Mouse (Mus musculus) limb, embryonic 10.5 days (tissue): ENCODE results near the gene Zkscan16. TPM values are rescaled to one million over a fixed set of nuclear protein-coding genes. Genes with fewer than 3 reads are reported as not detected.

Source experiments
- DNase-seq: peaks from one replicate; pipeline ENCODE4 v3.0.0-alpha.2; 2017; ENCODE audit warnings: low spot score
- H3K27ac ChIP-seq: fragments of 300-500 bp; sonication (generic); 2 replicates; pipeline ENCODE4 v1.5.1; 2016; ENCODE audit warnings: mild to moderate bottlenecking
- H3K27me3 ChIP-seq: fragments of 300-500 bp; sonication (generic); 2 replicates; pipeline ENCODE4 v1.6.1; 2016; ENCODE audit warnings: low read depth, mild to moderate bottlenecking; ENCODE audit not compliant: poor library complexity, severe bottlenecking
- H3K36me3 ChIP-seq: fragments of 300-500 bp; sonication (generic); 2 replicates; pipeline ENCODE4 v1.6.1; 2016; ENCODE audit warnings: mild to moderate bottlenecking, moderate library complexity
- H3K4me1 ChIP-seq: fragments of 300-500 bp; sonication (generic); 2 replicates; pipeline ENCODE4 v1.6.1; 2016
- H3K4me3 ChIP-seq: fragments of 300-500 bp; sonication (generic); 2 replicates; pipeline ENCODE4 v1.5.1; 2016; ENCODE audit warnings: mild to moderate bottlenecking, moderate library complexity
- H3K9me3 ChIP-seq: fragments of 300-500 bp; sonication (generic); replicated peaks from 2 replicates; pipeline ENCODE4 v1.6.1; 2016; ENCODE audit warnings: mild to moderate bottlenecking
- WGBS: fragments of 180-500 bp; shearing (Covaris S2); methylation state at CpG from one replicate; pipeline ENCODE4 v1.1.7; 2016; 5-methylcytosine and 5-hydroxymethylcytosine counted together
- polyA plus RNA-seq: library from polyadenylated mRNA; unstranded; fragments of >200 nt; fragmentation: Nextera tagmentation; extraction: Ambion mirVana; gene quantifications from 2 replicates; pipeline ENCODE4 v1.2.1, GENCODE M21; 2016

Gene Zkscan16
- polyA plus RNA-seq, 1 experiment from 2014 or later, result 1.1 TPM

- H3K27ac ChIP-seq, result no peak overlapping the region
- no peaks in the 10 kb centered on the region for H3K9me3 ChIP-seq
- no peak overlapping the region for H3K4me3 ChIP-seq
- WGBS, result 79% methylated on average over 8 of the region's 8 CpGs
- no peaks in the 10 kb centered on the region for H3K27me3 ChIP-seq
- DNase-seq, result no peak
- H3K4me1 ChIP-seq, result peaks cover 14% of the 10 kb centered on the region
- no peaks in the 10 kb centered on the region for H3K36me3 ChIP-seq
Observed at GRCm38 (mm10) chr4:58915081-58915826, 28.2 kb upstream of the Zkscan16 start.

DNA sequence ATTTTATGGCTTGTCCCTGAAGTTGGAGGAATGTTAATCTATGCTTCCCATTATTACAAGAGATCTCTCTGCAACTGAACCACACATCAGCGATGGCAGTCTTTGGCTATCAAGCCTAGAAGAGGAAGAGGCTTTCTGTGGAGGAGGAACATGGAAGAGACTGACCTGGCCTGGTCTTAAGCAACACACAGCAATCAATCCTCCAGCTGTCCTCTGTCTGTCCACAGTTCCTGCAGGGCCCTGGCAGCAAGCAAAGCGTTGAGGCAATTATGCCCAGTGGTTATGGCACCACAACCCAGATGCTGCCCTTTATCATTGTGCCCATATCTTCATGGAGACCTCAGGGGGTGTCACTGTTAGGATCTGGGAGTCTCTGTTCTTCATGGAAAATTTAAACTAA lies 19.5 kb upstream of the Zkscan16 start:
- WGBS, result 85% methylated on average over 2 of the region's 2 CpGs
- Histone ChIP-seq H3K27ac (no peak overlapping the region), H3K9me3 (no peaks in the 10 kb centered on the region), H3K36me3 (no peaks in the 10 kb centered on the region), H3K4me3 (no peak overlapping the region), H3K4me1 (no peaks in the 10 kb centered on the region), H3K27me3 (peaks cover 4% of the 10 kb centered on the region; the same call in 1 of the 2 replicates)
- DNase-seq, result no peak

DNA sequence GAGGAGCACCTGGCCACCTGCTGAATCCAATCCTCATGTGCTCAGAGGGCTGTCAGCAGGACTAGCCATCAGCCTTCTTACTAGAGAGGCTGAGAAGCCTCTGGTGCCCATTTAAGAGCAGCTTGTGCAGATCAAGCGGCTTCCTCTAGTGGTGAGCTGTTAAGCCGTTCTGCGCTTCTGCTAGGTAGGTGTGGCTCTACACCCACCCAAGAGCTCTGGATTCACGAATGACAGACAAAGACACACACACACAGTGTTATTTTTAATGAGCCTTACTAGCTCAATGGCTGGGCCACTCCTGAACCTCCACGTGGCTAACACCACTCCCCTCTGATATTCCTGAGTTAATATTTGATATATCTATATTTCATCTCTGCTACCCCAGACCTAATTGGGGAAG lies 17.8 kb upstream of the Zkscan16 start:
- DNase-seq, result no peak
- 35% methylated on average over 5 of the region's 5 CpGs for WGBS

DNA sequence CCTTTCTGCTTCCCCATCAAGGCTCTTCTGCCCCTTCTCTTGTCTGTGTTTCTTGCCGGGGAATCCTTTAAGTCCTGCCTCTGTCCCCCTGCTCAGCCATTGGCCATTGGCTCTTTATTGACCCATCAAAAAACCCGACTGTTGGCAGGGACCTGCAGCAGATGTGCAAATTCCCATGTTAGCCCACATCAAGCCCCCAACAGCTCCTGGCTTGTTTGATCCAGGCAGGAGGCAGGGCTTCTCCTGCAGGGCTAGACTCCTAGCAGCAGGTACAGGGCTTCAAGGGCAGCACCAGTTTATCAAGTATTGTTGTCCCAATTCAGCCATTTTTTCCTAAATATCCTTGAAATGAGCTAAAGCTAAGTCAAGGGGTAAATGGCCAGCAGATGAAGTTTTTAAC lies 17.3 kb upstream of the Zkscan16 start:
- WGBS, result 17% methylated on average over 2 of the region's 2 CpGs
- Histone ChIP-seq H3K36me3 (no peaks in the 10 kb centered on the region), H3K9me3 (no peaks in the 10 kb centered on the region), H3K4me3 (no peak overlapping the region), H3K27me3 (peaks cover 4% of the 10 kb centered on the region; the same call in 1 of the 2 replicates), H3K4me1 (no peaks in the 10 kb centered on the region), H3K27ac (no peak overlapping the region)
- DNase-seq, result no peak

More for the DNA sequence above, 17.8 kb upstream of the Zkscan16 start:
- Histone ChIP-seq H3K4me1 (no peaks in the 10 kb centered on the region), H3K4me3 (no peak overlapping the region), H3K27ac (no peak overlapping the region), H3K27me3 (peaks cover 4% of the 10 kb centered on the region; the same call in 1 of the 2 replicates), H3K36me3 (no peaks in the 10 kb centered on the region), H3K9me3 (no peaks in the 10 kb centered on the region)

DNA sequence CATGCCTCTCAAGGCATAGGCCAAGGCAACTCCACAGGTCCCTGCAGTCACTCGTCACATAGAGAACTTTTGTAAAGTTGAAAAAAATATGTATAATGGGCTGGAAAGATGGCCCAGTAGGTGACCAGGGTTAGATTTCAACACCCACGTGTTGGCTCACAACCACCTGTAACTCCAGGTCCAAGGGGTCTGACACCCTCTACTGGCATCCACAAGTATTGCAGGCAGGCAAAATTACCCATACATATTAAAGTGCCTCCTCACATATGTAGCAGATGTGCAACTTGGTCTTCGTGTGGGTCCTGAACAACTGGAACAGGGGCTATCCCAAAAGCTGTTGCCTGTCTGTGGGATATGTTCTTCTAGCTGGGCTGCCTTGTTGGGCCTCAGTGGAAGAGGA lies 15.8 kb upstream of the Zkscan16 start:
- peaks cover 4% of the 10 kb centered on the region; the same call in 1 of the 2 replicates for H3K27me3 ChIP-seq
- no peaks in the 10 kb centered on the region for H3K36me3 ChIP-seq
- 64% methylated on average over 3 of the region's 3 CpGs for WGBS

DNA sequence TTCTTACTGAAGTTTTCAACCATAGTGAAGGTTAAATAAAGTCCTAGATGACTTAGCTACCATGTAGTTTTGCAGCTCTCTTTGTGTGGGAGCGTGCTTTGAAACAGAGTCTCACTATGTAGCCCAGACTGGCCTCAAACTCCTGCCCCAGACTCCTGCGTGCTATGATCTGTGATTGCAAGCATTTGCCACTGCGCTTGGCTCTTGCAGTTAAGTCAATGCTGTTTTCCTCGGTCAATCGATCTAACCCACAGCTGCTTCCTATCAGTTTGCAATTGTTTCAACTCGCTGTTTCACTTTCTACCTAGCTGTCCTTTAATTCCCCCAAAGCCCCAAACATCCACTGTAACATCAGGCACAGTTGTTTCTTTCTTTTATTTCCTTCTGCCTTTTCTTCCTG lies 10.9 kb upstream of the Zkscan16 start:
- WGBS, result 84% methylated on average over 6 of the region's 6 CpGs
- Histone ChIP-seq H3K36me3 (no peaks in the 10 kb centered on the region), H3K27me3 (no peaks in the 10 kb centered on the region), H3K9me3 (no peaks in the 10 kb centered on the region), H3K27ac (no peak overlapping the region), H3K4me1 (peaks cover 5% of the 10 kb centered on the region; the same call in 1 of the 2 replicates), H3K4me3 (no peak overlapping the region)
- no peak for DNase-seq

More for the DNA sequence above, 15.8 kb upstream of the Zkscan16 start:
- no peaks in the 10 kb centered on the region for H3K9me3 ChIP-seq
- H3K4me3 ChIP-seq, result no peak overlapping the region
- no peaks in the 10 kb centered on the region for H3K4me1 ChIP-seq
- DNase-seq, result no peak
- no peak overlapping the region for H3K27ac ChIP-seq

DNA sequence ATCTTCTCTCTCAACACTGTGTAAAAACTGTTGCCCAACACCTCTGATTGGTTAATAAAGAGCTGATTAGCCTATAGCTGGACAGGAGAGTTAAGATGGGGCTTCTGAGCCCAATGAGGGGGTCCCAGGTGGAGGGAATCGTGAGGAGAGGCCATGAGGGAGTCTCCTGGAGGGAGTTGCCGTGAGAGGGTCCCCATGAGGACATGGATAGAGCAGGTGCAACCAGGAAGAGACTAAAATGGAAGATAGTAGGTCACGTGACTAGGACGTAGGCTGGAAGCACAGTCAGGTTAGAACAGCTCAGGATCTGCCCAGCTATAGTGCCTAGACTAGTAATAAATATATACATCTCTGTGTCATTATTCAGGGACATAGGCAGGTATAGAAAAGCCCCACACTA lies 9.1 kb upstream of the Zkscan16 start:
- H3K36me3 ChIP-seq, result no peaks in the 10 kb centered on the region
- H3K27me3 ChIP-seq, result no peaks in the 10 kb centered on the region
- no peak overlapping the region for H3K4me3 ChIP-seq
- 81% methylated on average over 4 of the region's 4 CpGs for WGBS
- no peak for DNase-seq
- no peak overlapping the region for H3K27ac ChIP-seq
- H3K9me3 ChIP-seq, result no peaks in the 10 kb centered on the region
- peaks cover 5% of the 10 kb centered on the region; the same call in 1 of the 2 replicates for H3K4me1 ChIP-seq

- no peak for DNase-seq
- H3K4me1 ChIP-seq, result peaks cover 5% of the 10 kb centered on the region; the same call in 1 of the 2 replicates
Observed at GRCm38 (mm10) chr4:58934746-58935476, 8.5 kb upstream of the Zkscan16 start.

GRCm38 (mm10) chr4:58935846-58936245 lies 7.6 kb upstream of the Zkscan16 start:
- Histone ChIP-seq H3K9me3 (no peaks in the 10 kb centered on the region), H3K4me3 (no peak overlapping the region), H3K27ac (no peak overlapping the region), H3K36me3 (no peaks in the 10 kb centered on the region), H3K27me3 (no peaks in the 10 kb centered on the region), H3K4me1 (peaks cover 5% of the 10 kb centered on the region; the same call in 1 of the 2 replicates)
- no peak for DNase-seq
- WGBS, result 84% methylated on average over 3 of the region's 3 CpGs

More at GRCm38 (mm10) chr4:58934746-58935476, 8.5 kb upstream of the Zkscan16 start:
- no peaks in the 10 kb centered on the region for H3K36me3 ChIP-seq
- H3K9me3 ChIP-seq, result no peaks in the 10 kb centered on the region
- no peak overlapping the region for H3K27ac ChIP-seq
- WGBS, result 51% methylated on average over 15 of the region's 15 CpGs
- no peak overlapping the region for H3K4me3 ChIP-seq
- no peaks in the 10 kb centered on the region for H3K27me3 ChIP-seq

DNA sequence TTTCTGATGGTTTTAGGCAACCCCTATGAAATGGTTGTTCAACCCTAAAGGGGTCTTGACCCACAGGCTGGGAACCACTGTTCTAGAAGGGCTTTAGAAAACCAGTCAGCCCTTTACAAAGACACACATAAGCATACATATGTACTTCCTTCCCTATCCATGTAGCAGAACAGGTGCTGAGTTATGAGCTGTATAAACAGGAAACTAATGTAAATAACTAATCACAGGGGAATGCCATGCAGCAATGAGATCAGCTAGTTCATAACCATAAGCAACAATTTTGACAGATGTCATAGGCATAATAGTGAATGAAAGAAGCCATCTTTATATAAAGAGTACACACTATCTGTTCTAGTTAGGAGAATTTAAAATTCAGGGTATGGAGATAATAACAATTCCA lies 1.8 kb upstream of the Zkscan16 start:
- H3K4me3 ChIP-seq, result no peak overlapping the region
- H3K27me3 ChIP-seq, result peaks cover 14% of the 10 kb centered on the region
- H3K9me3 ChIP-seq, result no peaks in the 10 kb centered on the region
- no peak for DNase-seq
- H3K27ac ChIP-seq, result no peak overlapping the region
- peaks cover 20% of the 10 kb centered on the region for H3K4me1 ChIP-seq
- no peaks in the 10 kb centered on the region for H3K36me3 ChIP-seq

- H3K4me3 ChIP-seq, result peak overlapping the region; percentile 83
Observed at GRCm38 (mm10) chr4:58942942-58943341, 486 bp upstream of the Zkscan16 start.

GRCm38 (mm10) chr4:58944206-58944553 lies 752 bp downstream of the Zkscan16 start:
- 21% methylated on average over 6 of the region's 6 CpGs for WGBS
- no peak for DNase-seq

More at GRCm38 (mm10) chr4:58942942-58943341, 486 bp upstream of the Zkscan16 start:
- no peak for DNase-seq
- H3K27me3 ChIP-seq, result peaks cover 14% of the 10 kb centered on the region
- 81% methylated on average over 4 of the region's 4 CpGs for WGBS
- H3K4me1 ChIP-seq, result peaks cover 20% of the 10 kb centered on the region
- no peaks in the 10 kb centered on the region for H3K9me3 ChIP-seq
- H3K27ac ChIP-seq, result peak overlapping the region; percentile 86
- H3K36me3 ChIP-seq, result no peaks in the 10 kb centered on the region

GRCm38 (mm10) chr4:58944695-58945094 lies 1.3 kb downstream of the Zkscan16 start:
- peaks cover 20% of the 10 kb centered on the region for H3K4me1 ChIP-seq
- DNase-seq, result no peak
- H3K27me3 ChIP-seq, result peaks cover 14% of the 10 kb centered on the region
- H3K9me3 ChIP-seq, result no peaks in the 10 kb centered on the region
- H3K4me3 ChIP-seq, result peak overlapping the region; percentile 83; the same call in 1 of the 2 replicates
- no peaks in the 10 kb centered on the region for H3K36me3 ChIP-seq
- 67% methylated on average over 5 of the region's 5 CpGs for WGBS
- no peak overlapping the region for H3K27ac ChIP-seq

More at GRCm38 (mm10) chr4:58944206-58944553, 752 bp downstream of the Zkscan16 start:
- Histone ChIP-seq H3K4me1 (peaks cover 20% of the 10 kb centered on the region), H3K4me3 (peak overlapping the region; percentile 83), H3K9me3 (no peaks in the 10 kb centered on the region), H3K36me3 (no peaks in the 10 kb centered on the region), H3K27me3 (peaks cover 14% of the 10 kb centered on the region), H3K27ac (no peak overlapping the region)
